Mouse (Mus musculus): ENCODE measurements around the gene Spaca1. TPM values are rescaled to one million over a fixed set of nuclear protein-coding genes. Genes with fewer than 3 reads are reported as not detected.
"Not testable (repeated sequence)": the region's sequence is repeated elsewhere in the genome, so short reads cannot be mapped to it uniquely, and the experiment has no call there.

The Spaca1 gene
- 0.73 and 1.1 TPM in 2 replicates for polyA plus RNA-seq (2015; fragmentation: Nextera tagmentation; extraction: Ambion mirVana)

DNA sequence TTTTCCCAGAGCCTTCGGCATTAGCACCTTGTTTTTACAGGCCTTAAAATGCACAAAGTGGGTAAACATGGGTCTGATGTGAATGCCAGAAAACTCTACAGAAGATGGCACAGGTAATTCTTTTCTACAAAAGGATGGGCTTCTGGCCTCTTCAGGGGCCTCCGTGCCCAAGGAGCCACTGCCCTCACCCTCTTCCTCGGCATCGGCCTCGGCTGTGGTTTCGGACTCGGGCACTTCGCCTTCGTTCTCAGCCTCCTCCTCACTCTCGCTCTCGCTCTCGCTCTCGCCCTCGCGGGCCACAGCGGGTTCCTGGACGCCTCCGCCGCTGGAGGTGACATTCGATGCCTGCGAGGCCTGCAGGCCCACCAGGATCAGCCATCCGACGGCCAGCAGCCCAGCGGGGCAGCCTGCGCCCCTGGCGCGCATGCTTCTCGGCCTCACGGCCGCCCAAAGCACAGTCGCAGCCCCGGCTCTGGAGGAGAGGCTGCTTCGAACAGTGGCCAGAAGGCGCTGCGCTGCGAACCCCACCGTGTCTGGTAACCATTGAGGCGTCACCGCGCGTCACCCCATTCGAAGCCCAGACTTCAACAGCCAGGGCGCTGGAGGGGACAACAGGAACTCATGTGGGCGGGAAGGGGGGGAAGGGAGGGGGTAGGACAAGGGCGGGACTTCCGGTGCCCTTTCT is at the start of gene Spaca1:
Spaca1 (minus strand) TSS at position 621 of the 685 bp plus-strand sequence.
- H3K9me3 ChIP-seq (replicated peaks): no peaks in the 10 kb centered on the region
- WGBS: 45% methylated on average over 45 of the region's 46 CpGs
- no peak for ATAC-seq

DNA sequence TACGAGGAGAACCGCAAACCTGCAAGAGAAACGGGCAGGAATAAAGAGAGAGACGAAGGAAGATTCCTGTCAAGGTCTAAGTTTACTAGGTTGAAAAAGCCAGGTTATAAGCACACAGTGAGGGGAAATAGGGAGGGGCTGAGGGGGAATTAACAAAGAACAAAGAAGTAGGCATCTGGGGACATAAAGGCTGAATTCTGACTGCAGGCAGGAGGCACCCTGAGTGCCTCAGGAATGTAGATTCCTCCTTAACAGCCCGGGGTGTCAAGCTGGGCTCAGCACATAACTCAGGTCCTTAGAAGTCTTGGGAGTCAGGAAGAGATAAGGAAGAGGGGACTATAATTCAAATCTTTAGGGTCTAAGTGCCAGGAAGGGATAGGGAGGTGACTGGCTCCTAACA is 37.3 kb upstream of the Spaca1 start:
- H3K4me1 ChIP-seq; ATAC-seq; H3K4me3 ChIP-seq; H3K4me2 ChIP-seq; H3K9ac ChIP-seq; H3K9me3 ChIP-seq (replicated peaks); H3K27me3 ChIP-seq; H3K36me3 ChIP-seq (ENCODE audit: poor library complexity, severe bottlenecking); H3K27ac ChIP-seq: not testable (repeated sequence)
- WGBS: 88% methylated on average over 5 of the region's 5 CpGs

More for the DNA sequence above, at the start of gene Spaca1:
- H3K27ac ChIP-seq: no peak within 1 kb of the TSS
- H3K4me2 ChIP-seq: peak within 1 kb of the TSS; percentile 51
- no peaks in the 10 kb centered on the region for H3K36me3 ChIP-seq (ENCODE audit: poor library complexity, severe bottlenecking)
- no peaks in the 10 kb centered on the region for H3K27me3 ChIP-seq
- peak within 1 kb of the TSS; percentile 23 for H3K4me3 ChIP-seq
- H3K9ac ChIP-seq: peak within 1 kb of the TSS; percentile 53; the same call in 1 of the 2 replicates
- no peaks in the 10 kb centered on the region for H3K4me1 ChIP-seq

DNA sequence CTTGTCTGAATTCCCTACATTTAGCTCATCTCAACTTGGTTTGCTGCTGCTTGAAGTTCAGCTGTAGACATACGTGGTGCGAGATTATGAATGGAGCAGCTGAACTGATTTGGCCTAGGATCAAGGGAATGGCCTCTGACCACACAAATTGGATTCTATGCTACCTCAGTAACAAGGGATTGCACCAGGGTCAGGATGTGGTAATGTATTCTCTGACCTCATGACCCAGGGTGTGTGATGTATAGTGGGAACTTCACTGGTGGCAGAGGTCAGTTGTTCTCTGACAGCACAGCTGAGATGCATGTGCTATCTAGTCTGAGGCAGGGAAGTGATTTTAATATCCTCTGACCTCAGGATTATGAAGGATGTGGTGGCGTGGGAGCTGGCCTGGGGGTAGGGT is 31.1 kb upstream of the Spaca1 start:
- Histone ChIP-seq H3K27me3 (no peaks in the 10 kb centered on the region), H3K4me1 (no peaks in the 10 kb centered on the region), H3K4me3 (no peak overlapping the region), H3K4me2 (no peak overlapping the region), H3K9me3 (replicated peaks) (no peaks in the 10 kb centered on the region), H3K36me3 (ENCODE audit: poor library complexity, severe bottlenecking) (no peaks in the 10 kb centered on the region), H3K27ac (no peak overlapping the region), H3K9ac (no peak overlapping the region)
- no peak for ATAC-seq
- WGBS: 91% methylated on average over 3 of the region's 3 CpGs

DNA sequence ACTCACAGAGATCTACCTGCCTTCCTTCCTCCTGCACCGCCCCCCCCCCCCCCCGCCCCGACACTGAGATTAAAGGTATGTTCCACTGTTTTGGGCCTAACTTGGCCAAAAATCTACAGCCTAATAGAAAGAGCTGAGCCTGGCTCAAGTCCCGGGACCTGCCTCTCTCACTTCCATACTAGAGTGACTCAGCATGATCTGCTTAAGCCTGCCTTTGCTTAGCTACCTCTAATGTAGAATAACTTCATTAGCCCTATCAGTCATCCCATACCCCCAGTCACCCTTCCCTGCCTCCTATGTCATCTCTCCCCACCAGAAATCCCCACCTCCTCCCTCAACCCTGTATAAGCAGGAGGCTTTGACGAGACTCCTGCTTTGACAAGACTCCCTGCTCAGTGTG is 19.0 kb upstream of the Spaca1 start:
- H3K27ac ChIP-seq: no peak overlapping the region
- H3K36me3 ChIP-seq (ENCODE audit: poor library complexity, severe bottlenecking): no peaks in the 10 kb centered on the region
- WGBS: 82% methylated on average over 3 of the region's 5 CpGs
- H3K4me1 ChIP-seq: no peaks in the 10 kb centered on the region
- no peak overlapping the region for H3K9ac ChIP-seq
- no peak for ATAC-seq
- no peak overlapping the region for H3K4me3 ChIP-seq
- no peaks in the 10 kb centered on the region for H3K27me3 ChIP-seq
- H3K4me2 ChIP-seq: no peak overlapping the region
- no peaks in the 10 kb centered on the region for H3K9me3 ChIP-seq (replicated peaks)

DNA sequence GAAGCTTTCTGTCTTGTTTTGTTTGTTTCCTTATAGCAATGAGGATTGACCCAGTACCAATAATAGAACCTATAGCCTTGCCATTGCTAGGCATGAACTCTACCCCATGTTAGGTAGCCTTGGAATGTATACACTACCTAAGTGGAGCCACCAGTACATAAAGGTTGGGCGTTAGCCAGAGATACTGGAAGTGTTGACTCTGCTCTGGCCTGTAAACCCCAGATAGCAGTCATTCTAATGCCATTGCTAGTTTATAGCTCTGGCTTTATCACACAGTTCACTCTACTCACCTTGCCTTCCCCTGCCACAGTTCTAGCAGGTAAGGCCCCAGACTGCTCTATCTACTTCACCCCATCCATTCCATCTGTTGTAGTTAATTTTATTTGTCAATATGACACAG is 8.3 kb upstream of the Spaca1 start:
- no peak for ATAC-seq
- Histone ChIP-seq H3K36me3 (ENCODE audit: poor library complexity, severe bottlenecking) (no peaks in the 10 kb centered on the region), H3K9me3 (replicated peaks) (0 out of 2 replicates have a peak, but pooled peaks cover 3% of the 10 kb centered on the region), H3K4me2 (no peak overlapping the region), H3K4me1 (no peaks in the 10 kb centered on the region), H3K4me3 (no peak overlapping the region), H3K27ac (no peak overlapping the region), H3K27me3 (no peaks in the 10 kb centered on the region), H3K9ac (no peak overlapping the region)
- 83% methylated on average over 1 of the region's 1 CpGs for WGBS

DNA sequence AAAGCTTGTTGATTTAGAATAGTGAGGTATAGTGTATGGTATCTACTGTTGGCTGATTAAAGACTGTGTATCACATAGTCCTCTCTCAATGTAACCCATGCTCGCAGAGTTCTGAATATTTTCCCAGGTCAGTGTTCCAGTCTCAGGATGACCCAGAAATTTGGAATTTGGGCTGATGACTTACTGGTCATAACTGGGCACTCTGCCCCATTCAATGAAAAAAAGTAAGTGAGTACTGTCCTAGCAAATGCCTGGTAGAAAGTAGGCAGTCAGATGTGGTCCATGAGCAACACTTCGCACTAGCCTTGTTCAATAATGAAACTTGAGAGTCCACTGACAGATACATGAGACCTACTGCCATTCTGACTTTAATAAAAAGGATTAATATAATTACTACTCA is 23.2 kb downstream of the Spaca1 start:
- H3K9me3 ChIP-seq (replicated peaks): no peaks in the 10 kb centered on the region
- no peaks in the 10 kb centered on the region for H3K27me3 ChIP-seq
- H3K4me1 ChIP-seq: no peaks in the 10 kb centered on the region
- H3K27ac ChIP-seq: no peak overlapping the region
- no peak overlapping the region for H3K4me2 ChIP-seq
- H3K4me3 ChIP-seq: no peak overlapping the region
- 91% methylated on average over 2 of the region's 2 CpGs for WGBS
- ATAC-seq: no peak
- no peak overlapping the region for H3K9ac ChIP-seq
- H3K36me3 ChIP-seq (ENCODE audit: poor library complexity, severe bottlenecking): no peaks in the 10 kb centered on the region

DNA sequence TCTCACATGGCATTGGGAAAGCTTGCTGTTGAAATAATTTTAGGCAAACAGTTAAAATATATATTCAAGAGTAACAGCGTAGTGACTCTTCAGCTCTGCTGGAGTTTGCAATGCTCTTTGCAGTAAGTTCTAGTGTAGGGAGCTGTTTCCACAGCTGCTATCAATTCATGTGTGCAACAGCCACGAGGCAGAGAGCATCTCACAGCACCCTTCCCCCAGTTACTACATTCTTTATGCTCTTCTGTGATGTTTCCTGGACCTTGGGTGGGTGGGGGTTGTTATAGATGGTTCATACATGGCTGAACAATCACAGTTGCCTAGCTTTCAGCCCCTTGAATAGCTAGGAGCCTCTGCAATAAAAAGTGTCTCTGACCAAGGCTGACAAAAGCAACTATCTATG is 28.5 kb downstream of the Spaca1 start:
- Histone ChIP-seq H3K4me2 (no peak overlapping the region), H3K4me1 (no peaks in the 10 kb centered on the region), H3K27ac (no peak overlapping the region), H3K9me3 (replicated peaks) (no peaks in the 10 kb centered on the region), H3K4me3 (no peak overlapping the region), H3K36me3 (ENCODE audit: poor library complexity, severe bottlenecking) (no peaks in the 10 kb centered on the region), H3K9ac (no peak overlapping the region), H3K27me3 (no peaks in the 10 kb centered on the region)
- no peak for ATAC-seq
- WGBS: 47% methylated on average over 2 of the region's 2 CpGs

DNA sequence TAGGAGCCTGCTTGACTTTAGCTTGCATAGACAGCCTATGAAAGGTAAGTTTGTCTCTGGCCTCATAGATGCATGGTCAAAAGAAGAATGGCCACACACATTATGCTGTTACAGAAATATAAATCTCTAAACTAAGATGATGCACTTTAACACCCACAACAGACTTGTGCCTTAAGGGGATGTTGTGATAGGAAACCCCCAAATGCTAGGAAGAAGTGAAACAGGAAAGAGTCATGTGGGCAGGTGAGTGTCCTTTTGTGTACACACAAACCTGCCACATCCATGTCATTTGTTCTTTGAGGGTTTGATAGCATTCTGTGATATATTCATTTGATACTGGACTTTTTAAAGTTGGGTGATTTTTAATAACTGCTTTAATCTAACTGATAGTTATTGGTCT is 53.6 kb downstream of the Spaca1 start:
- Histone ChIP-seq H3K4me3 (no peak overlapping the region), H3K4me1 (no peaks in the 10 kb centered on the region), H3K36me3 (ENCODE audit: poor library complexity, severe bottlenecking) (no peaks in the 10 kb centered on the region), H3K4me2 (no peak overlapping the region), H3K27me3 (no peaks in the 10 kb centered on the region), H3K9ac (no peak overlapping the region), H3K27ac (no peak overlapping the region), H3K9me3 (replicated peaks) (no peaks in the 10 kb centered on the region)
- ATAC-seq: no peak

DNA sequence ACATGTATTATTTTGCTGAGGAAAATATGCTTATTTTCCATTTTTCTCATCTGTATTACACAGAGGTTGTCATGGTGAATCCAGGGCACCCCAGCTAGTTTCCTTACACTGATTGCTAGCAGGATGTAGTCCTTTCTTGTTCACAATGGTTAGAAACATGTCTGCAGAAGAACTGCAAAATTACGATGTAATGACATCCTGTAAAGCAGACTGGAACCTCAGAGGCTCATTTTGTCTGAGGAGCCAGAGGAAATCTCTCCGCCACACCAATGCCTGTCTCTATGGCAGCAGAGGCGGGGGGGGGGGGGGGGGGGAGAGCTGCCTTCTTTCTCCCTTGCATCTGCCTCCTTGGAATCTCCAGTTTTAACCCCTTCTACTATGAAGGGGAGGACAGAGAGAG is 57.3 kb downstream of the Spaca1 start:
- Histone ChIP-seq H3K27ac (no peak overlapping the region), H3K27me3 (no peaks in the 10 kb centered on the region), H3K9me3 (replicated peaks) (no peaks in the 10 kb centered on the region), H3K9ac (no peak overlapping the region), H3K4me3 (no peak overlapping the region), H3K4me1 (no peaks in the 10 kb centered on the region), H3K4me2 (no peak overlapping the region), H3K36me3 (ENCODE audit: poor library complexity, severe bottlenecking) (no peaks in the 10 kb centered on the region)
- ATAC-seq: 0 out of 2 replicates have a peak, but pooled peaks have one; percentile 13
- WGBS: 39% methylated on average over 3 of the region's 3 CpGs

DNA sequence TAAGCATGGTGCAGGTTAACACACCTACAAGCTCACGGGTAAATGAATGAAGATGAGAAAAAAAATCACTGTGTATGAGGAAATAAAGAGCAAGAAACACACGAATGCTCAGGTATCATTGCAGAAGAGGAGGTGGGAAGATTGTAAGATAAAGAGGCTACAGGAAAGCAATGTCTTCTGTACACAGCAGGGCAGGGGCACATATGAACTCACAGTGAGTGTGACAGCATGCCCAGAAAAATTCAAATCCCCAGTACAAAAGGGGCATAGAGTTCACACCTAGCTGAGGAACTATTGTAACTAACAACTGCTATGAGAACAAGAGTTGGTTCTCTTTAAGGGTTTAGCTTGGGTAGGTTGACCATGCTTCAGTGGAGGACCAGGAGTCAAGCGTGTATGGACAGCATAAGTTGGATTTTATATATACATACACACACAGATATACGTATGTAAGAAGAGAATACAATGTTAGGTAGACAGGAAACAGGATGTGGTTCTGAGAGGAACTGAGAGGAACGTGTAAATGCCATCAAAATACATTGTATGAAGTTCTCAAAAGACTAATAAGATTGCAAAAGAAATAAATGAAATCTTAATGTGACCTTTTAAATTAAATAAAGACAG is 61.4 kb downstream of the Spaca1 start:
- no peaks in the 10 kb centered on the region for H3K9me3 ChIP-seq (replicated peaks)
- H3K9ac ChIP-seq: no peak overlapping the region
- no peaks in the 10 kb centered on the region for H3K36me3 ChIP-seq (ENCODE audit: poor library complexity, severe bottlenecking)
- no peaks in the 10 kb centered on the region for H3K27me3 ChIP-seq
- no peak overlapping the region for H3K4me2 ChIP-seq
- H3K4me1 ChIP-seq: no peaks in the 10 kb centered on the region
- WGBS: 87% methylated on average over 5 of the region's 5 CpGs
- no peak for ATAC-seq
- no peak overlapping the region for H3K4me3 ChIP-seq
- H3K27ac ChIP-seq: no peak overlapping the region
